Mouse (Mus musculus) liver, embryonic 14.5 days (tissue): ENCODE measurements around the gene Osbpl3. TPM values are rescaled to one million over a fixed set of nuclear protein-coding genes. Genes with fewer than 3 reads are reported as not detected.

ENCODE experiments used
- ATAC-seq: fragments of 200-750 bp; cut with Nextera tagmentation; 2 replicates; pipeline ENCODE4 v1.8.0; 2017; ENCODE audit warnings: moderate number of reproducible peaks, mild to moderate bottlenecking, moderate library complexity; ENCODE audit not compliant: insufficient read depth
- DNase-seq, 3 experiments: peaks; one replicate each; pipeline ENCODE4 v3.0.0-alpha.2; 2012 to 2013; ENCODE audit warnings: low read depth in 3 of 3, low spot score in 3 of 3
- H3K27ac ChIP-seq: fragments of 300-500 bp; sonication (generic); 2 replicates; pipeline ENCODE4 v1.5.1; 2014; ENCODE audit warnings: moderate library complexity, mild to moderate bottlenecking, control low read depth, inconsistent platforms
- H3K27me3 ChIP-seq: fragments of 300-500 bp; sonication (generic); 2 replicates; pipeline ENCODE4 v1.6.1; 2014; ENCODE audit warnings: mild to moderate bottlenecking, low read length, moderate library complexity; ENCODE audit not compliant: control insufficient read depth, insufficient read depth
- H3K36me3 ChIP-seq: fragments of 300-500 bp; sonication (generic); replicated peaks from 2 replicates; pipeline ENCODE4 v1.6.1; 2014; ENCODE audit warnings: low read depth; ENCODE audit not compliant: control insufficient read depth, insufficient read depth
- H3K4me1 ChIP-seq, 2 experiments: fragments of 200-500 bp in 1 of 2; fragments of 300-500 bp in 1 of 2; sonication (generic) in 1 of 2; replicated peaks; 2 replicates each; pipeline ENCODE4 v1.6.1; 2012 to 2014; ENCODE audit warnings: antibody characterized with exemption in 1 of 2, inconsistent platforms in 1 of 2, low read length in 1 of 2; ENCODE audit not compliant: control insufficient read depth in 2 of 2, insufficient read depth in 2 of 2
- H3K4me2 ChIP-seq: fragments of 300-500 bp; sonication (generic); 2 replicates; pipeline ENCODE4 v1.6.1; 2014; ENCODE audit warnings: low read depth, mild to moderate bottlenecking, control low read depth, moderate library complexity
- H3K4me3 ChIP-seq, 2 experiments: fragments of 200-500 bp in 1 of 2; fragments of 300-500 bp in 1 of 2; sonication (generic) in 1 of 2; 2 replicates each; pipeline ENCODE4 v1.5.1; 2012 to 2014; ENCODE audit warnings: low read depth in 2 of 2, low read length in 2 of 2, mild to moderate bottlenecking in 2 of 2, control low read depth in 1 of 2, inconsistent platforms in 1 of 2, moderate library complexity in 1 of 2; ENCODE audit not compliant: insufficient read depth in 1 of 2
- H3K9ac ChIP-seq: fragments of 300-500 bp; sonication (generic); replicated peaks from 2 replicates; pipeline ENCODE4 v1.6.1; 2014; ENCODE audit warnings: mild to moderate bottlenecking, control low read depth, moderate library complexity
- H3K9me3 ChIP-seq: fragments of 300-500 bp; sonication (generic); 2 replicates; pipeline ENCODE4 v1.6.1; 2016; ENCODE audit warnings: low read length, mixed read lengths; ENCODE audit not compliant: control insufficient read depth
- CTCF ChIP-seq: IDR thresholded peaks from 2 replicates; pipeline ENCODE4 v1.5.1; 2016; ENCODE audit warnings: antibody characterized with exemption, low read depth, control low read depth
- EP300 ChIP-seq: IDR thresholded peaks from 2 replicates; pipeline ENCODE4 v1.6.1; 2016; ENCODE audit warnings: antibody characterized with exemption, low read depth
- WGBS: fragments of 180-500 bp; shearing (Covaris S2); extraction: QIAGEN DNeasy Blood & Tissue Kit; methylation state at CpG from one replicate; pipeline ENCODE4 v1.1.7; 2014; ENCODE audit not compliant: insufficient replicate concordance; 5-methylcytosine and 5-hydroxymethylcytosine counted together
- polyA plus RNA-seq, 2 experiments: library from polyadenylated mRNA; depleted of rRNA in 1 of 2; stranded (reverse) in 1 of 2; unstranded in 1 of 2; fragments of >200 nt; fragmentation: Nextera tagmentation in 1 of 2; extraction: Ambion mirVana in 1 of 2; gene quantifications; 2 replicates each; pipeline versions ENCODE4 v1.2.1 to v1.2.3; 2012 to 2014

Osbpl3 gene
- polyA plus RNA-seq, 2 experiments: 0.60 to 0.70 TPM

DNA sequence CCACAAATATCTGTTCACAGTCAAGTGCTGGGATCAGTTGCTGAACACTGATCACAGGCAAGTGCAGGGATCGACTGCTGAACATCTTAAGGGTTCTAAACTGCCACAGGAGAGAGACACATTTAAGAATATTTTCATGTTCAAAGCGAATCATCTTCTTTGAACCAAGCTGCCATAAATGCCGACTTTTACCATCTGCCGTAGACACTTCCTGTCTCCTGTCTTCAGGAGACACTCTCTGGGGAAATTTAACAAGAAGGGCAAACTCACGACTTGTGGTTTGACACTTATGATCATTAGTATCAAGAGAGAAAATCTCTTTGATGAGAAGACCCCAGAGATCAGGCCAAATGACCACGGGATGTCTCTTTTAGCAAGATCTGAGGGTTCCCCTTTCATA is 134.3 kb downstream of the Osbpl3 start:
- Histone ChIP-seq H3K27me3 (no peaks in the 10 kb centered on the region), H3K27ac (no peak overlapping the region), H3K9me3 (no peaks in the 10 kb centered on the region), H3K4me1 (no peaks in the 10 kb centered on the region), H3K9ac (no peak overlapping the region), H3K4me2 (no peak overlapping the region), H3K4me3 (no peak overlapping the region), H3K36me3 (no peaks in the 10 kb centered on the region)
- no peak for ATAC-seq
- DNase-seq: no peak
- WGBS: 58% methylated on average over 6 of the region's 6 CpGs
- TF ChIP-seq CTCF (no peak), EP300 (no peak)

DNA sequence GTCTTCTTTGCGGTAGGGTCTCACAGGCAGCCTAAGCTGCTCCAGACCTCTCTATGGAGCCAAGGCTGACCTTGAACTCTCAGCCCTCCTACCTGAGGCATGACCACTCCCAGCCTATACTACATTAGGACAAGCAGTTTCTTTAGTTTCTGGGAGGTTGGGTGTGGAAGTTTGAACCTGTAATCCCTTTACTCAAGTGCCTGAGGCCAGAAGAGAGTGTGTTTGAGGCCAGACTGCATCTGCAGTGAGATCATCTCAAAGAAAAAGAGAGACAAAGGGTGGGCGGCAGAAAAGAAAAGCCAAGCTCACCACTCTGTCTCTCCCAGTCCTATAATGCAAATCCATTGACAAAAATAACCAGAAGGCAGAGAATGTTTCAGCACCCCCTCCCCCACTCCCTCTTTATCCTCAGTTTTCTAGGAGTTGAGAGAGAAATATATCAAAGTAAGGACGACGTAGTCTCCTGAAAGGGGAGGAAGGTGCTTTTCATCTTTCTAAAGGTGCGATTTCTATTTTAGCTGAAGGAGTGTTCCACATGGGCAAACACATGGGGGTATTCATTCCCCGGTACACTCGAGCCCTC is 137.3 kb downstream of the Osbpl3 start:
- H3K4me3 ChIP-seq: no peak overlapping the region
- no peaks in the 10 kb centered on the region for H3K36me3 ChIP-seq
- no peaks in the 10 kb centered on the region for H3K27me3 ChIP-seq
- no peak for ATAC-seq
- no peaks in the 10 kb centered on the region for H3K9me3 ChIP-seq
- no peak for TF ChIP-seq CTCF
- no peak for TF ChIP-seq EP300
- DNase-seq: no peak
- 67% methylated on average over 7 of the region's 7 CpGs for whole genome bisulfite sequencing
- H3K4me2 ChIP-seq: no peak overlapping the region
- no peaks in the 10 kb centered on the region for H3K4me1 ChIP-seq
- H3K27ac ChIP-seq: no peak overlapping the region
- H3K9ac ChIP-seq: no peak overlapping the region

DNA sequence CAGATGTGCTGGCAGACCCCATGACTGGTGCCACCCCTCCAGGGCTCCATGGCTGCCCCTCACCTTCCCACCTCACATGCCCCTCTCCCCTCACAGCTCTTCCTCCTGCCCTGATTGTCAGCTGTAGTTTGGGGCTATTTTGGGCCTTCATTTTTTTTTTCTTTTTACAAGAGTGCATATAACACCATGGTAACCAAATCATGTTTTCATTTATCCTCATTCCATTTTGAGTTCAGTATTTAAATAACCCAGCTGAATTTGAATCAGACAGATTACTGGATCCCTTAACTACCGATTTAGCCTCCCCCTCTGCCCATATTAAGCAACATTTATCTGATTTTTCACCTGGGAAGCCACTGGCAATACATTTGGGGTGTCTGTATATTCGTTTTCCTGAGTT is 137.9 kb downstream of the Osbpl3 start:
- H3K9ac ChIP-seq: no peak overlapping the region

DNA sequence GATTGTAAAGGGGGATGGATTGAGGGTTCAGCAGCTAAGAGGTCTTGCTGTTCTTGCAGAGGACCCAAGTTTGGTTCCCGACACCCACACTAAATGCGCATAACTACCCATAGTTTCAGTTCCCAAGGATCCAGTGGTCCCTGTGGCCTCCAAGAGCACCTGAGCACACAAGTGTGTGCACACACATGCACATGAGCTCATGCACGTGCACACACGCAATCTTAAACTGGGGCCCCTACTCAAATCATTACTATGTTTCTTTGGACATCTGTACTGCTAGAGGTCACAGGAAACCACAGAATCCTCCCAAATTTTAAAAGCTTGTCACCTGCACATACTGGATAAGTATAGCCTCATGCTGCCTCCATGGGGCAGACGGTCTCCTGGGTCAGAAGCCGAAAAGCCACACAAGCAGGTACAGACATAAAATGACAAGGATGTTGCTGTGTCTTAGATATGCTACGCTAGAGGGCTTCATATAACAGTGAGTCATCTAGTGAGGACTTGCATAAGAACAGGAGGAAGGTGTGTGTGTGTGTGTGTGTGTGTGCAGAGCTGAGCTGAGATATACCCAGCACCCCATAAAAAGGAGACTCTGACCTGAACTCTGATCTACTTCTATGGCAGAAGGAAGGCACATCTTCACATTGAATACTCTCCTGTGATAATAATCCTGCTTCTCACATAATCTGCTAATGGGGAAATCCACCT is 139.1 kb downstream of the Osbpl3 start:
- 71% methylated on average over 7 of the region's 7 CpGs for WGBS
- Histone ChIP-seq H3K9me3 (no peaks in the 10 kb centered on the region), H3K4me1 (no peaks in the 10 kb centered on the region), H3K36me3 (no peaks in the 10 kb centered on the region), H3K9ac (no peak overlapping the region), H3K27ac (no peak overlapping the region), H3K4me2 (no peak overlapping the region), H3K4me3 (no peak overlapping the region), H3K27me3 (no peaks in the 10 kb centered on the region)
- no peak for TF ChIP-seq CTCF
- no peak for TF ChIP-seq EP300
- ATAC-seq: no peak
- no peak for DNase-seq

More for the DNA sequence above, 137.9 kb downstream of the Osbpl3 start:
- Histone ChIP-seq H3K9me3 (no peaks in the 10 kb centered on the region), H3K4me3 (no peak overlapping the region), H3K36me3 (no peaks in the 10 kb centered on the region), H3K4me1 (no peaks in the 10 kb centered on the region), H3K4me2 (no peak overlapping the region), H3K27me3 (no peaks in the 10 kb centered on the region), H3K27ac (no peak overlapping the region)
- TF ChIP-seq EP300: no peak
- TF ChIP-seq CTCF: no peak
- 37% methylated on average over 2 of the region's 2 CpGs for WGBS
- DNase-seq (no peak), ATAC-seq (no peak)

DNA sequence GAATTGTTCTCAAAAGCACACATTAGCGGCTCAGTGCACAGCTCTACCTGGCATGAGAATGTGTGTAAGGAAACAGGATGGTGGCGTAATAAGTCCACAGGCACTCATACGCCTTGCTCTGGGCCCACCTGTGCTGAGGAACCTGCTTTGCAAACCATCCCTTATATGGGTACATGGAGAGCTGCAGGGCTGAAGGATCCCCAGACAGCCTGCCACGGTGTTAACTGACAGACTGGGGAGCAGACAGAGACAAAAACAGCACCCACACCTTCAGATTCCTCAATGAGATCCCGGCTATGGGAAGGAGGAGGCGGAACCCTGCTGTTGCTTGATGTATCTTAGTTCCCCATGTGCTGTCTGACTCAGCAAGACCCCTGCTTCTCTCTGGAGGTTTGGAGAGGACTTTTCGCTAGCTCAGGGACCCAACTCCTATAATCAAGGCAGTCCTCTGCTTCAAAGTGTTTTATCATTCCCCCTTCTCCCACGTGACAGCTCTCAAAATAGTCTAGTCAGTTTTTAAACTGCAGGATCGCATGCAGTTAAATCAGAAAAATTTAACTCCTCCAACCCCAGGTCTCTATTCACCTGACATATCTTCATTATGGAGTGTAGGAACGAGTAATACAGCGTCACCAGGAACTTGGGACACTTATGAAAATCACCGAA is 141.5 kb downstream of the Osbpl3 start:
- H3K4me1 ChIP-seq: no peaks in the 10 kb centered on the region
- no peaks in the 10 kb centered on the region for H3K27me3 ChIP-seq
- no peak overlapping the region for H3K27ac ChIP-seq
- ATAC-seq: no peak
- no peak overlapping the region for H3K4me2 ChIP-seq
- no peak overlapping the region for H3K9ac ChIP-seq
- H3K4me3 ChIP-seq: no peak overlapping the region
- WGBS: 60% methylated on average over 12 of the region's 12 CpGs
- no peak for DNase-seq
- no peaks in the 10 kb centered on the region for H3K9me3 ChIP-seq
- no peaks in the 10 kb centered on the region for H3K36me3 ChIP-seq
- TF ChIP-seq CTCF (no peak), EP300 (no peak)
